In the genomic region with DNA sequence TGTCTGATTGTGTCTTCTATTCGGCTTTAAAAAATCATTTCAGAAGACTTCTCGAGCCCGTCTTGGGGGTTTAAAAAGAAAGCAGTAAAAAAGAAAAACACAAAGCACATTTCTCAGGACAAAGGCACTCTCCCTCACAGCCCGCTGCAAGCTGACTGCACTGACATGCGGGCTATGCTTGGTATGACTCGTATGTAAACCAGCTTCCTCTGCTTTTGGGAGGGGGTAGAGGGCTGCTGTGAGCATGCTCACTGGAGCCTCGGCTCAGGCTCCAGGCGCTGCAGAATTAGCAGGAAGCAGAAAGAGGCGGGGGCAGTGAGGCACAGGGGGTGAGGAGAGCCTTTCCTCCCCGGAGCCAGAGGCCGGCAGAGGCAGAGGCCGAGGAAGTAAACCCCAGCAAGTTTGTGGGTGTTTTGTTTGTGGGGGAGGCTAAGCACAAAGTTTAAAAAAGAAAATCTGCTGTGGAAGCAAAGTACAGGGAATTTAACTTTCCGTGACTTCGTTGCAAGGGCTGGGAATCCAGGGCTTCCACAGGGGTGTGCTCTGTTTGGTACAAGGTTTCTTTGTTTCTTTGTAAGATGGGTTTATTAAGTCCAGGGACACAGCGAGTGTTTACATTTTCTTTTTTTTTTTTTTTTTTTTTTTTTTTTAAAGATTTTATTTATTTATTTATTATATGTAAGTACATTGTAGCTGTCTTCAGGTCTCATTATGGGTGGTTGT, we compare ENCODE assay signal across 8 mouse cellular contexts. TPM values are rescaled to one million over a fixed set of nuclear protein-coding genes. Genes with fewer than 3 reads are reported as not detected.
A peak's percentile ranks its signal among the peaks of the same experiment; 100 is the strongest.
DNase-seq lines count a peak whose midpoint lies in the region; ATAC-seq and TF ChIP-seq lines count a peak whose summit lies in the region.

No protein-coding gene starts in this region.

- no peaks in the 10 kb centered on the region for H3K27me3 ChIP-seq in forebrain, postnatal 0 days (ENCODE audit: insufficient read depth, low read length)
- H3K27me3 ChIP-seq in lung, embryonic 15.5 days = no peaks in the 10 kb centered on the region

- WGBS in bone marrow, adult 2 months = 2% methylated on average over 15 of the region's 15 CpGs
- 2% methylated on average over 15 of the region's 15 CpGs for WGBS in forebrain, postnatal 0 days
- under 1% methylated on average over 15 of the region's 15 CpGs for WGBS in lung, embryonic 15.5 days

- peak; percentile 93 for DNase-seq in CD4-positive helper T cell, adult 2 months (ENCODE audit: low read depth, low spot score)
- DNase-seq in forebrain, postnatal 0 days = peak; percentile 84
- DNase-seq in heart, postnatal 4 days = peak; percentile 90
- DNase-seq in layer of hippocampus, adult 8-10 months (ENCODE audit: low spot score in 2 of 2) = peak; percentile 66 to 72
- peak; percentile 83 for DNase-seq in testis, postnatal 10 days (ENCODE audit: low spot score)

- TF ChIP-seq CTCF in bone marrow, adult 2 months (IDR thresholded peaks at IDR 0.05; ENCODE audit: control insufficient read depth, insufficient read depth, low read length) = no peak
- TF ChIP-seq CTCF in forebrain, postnatal 0 days (IDR thresholded peaks at IDR 0.05; ENCODE audit: low read depth) = no peak

- H3K9me3 ChIP-seq in forebrain, postnatal 0 days (ENCODE audit: low read length) = 0 out of 2 replicates have a peak, but pooled peaks cover under 1% of the 10 kb centered on the region
- no peaks in the 10 kb centered on the region for H3K9me3 ChIP-seq in lung, embryonic 15.5 days

- peak overlapping the region; percentile 38 for H3K4me3 ChIP-seq in bone marrow, adult 2 months (replicated peaks; ENCODE audit: control insufficient read depth, low read depth, low read length)
- H3K4me3 ChIP-seq in forebrain, postnatal 0 days (ENCODE audit: low read depth, low read length) = peak overlapping the region; percentile 48
- H3K4me3 ChIP-seq in lung, embryonic 15.5 days = peak overlapping the region; percentile 58

- no peaks in the 10 kb centered on the region for H3K36me3 ChIP-seq in forebrain, postnatal 0 days (ENCODE audit: insufficient read depth)
- H3K36me3 ChIP-seq in lung, embryonic 15.5 days = no peaks in the 10 kb centered on the region

- H3K4me1 ChIP-seq in bone marrow, adult 2 months (ENCODE audit: control insufficient read depth, insufficient read depth, low read length) = peaks cover 13% of the 10 kb centered on the region
- H3K4me1 ChIP-seq in forebrain, postnatal 0 days (ENCODE audit: insufficient read depth) = peaks cover 29% of the 10 kb centered on the region
- H3K4me1 ChIP-seq in lung, embryonic 15.5 days = peaks cover 33% of the 10 kb centered on the region

- H3K9ac ChIP-seq in forebrain, postnatal 0 days = peak overlapping the region; percentile 45
- peak overlapping the region; percentile 71 for H3K9ac ChIP-seq in lung, embryonic 15.5 days

- H3K4me2 ChIP-seq in forebrain, postnatal 0 days (ENCODE audit: low read depth) = peak overlapping the region; percentile 60
- H3K4me2 ChIP-seq in lung, embryonic 15.5 days = peak overlapping the region; percentile 58

- peak overlapping the region; percentile 20 for H3K27ac ChIP-seq in bone marrow, adult 2 months (ENCODE audit: control insufficient read depth, insufficient read depth, low read depth, low read length, poor library complexity)
- H3K27ac ChIP-seq in forebrain, postnatal 0 days (ENCODE audit: low read depth, low read length) = peak overlapping the region; percentile 60
- H3K27ac ChIP-seq in lung, embryonic 15.5 days = peak overlapping the region; percentile 96

- peak; percentile 83 for TF ChIP-seq POLR2A in bone marrow, adult 2 months (IDR thresholded peaks at IDR 0.05; ENCODE audit: borderline replicate concordance, control insufficient read depth, low read depth, low read length)

- ATAC-seq in forebrain, postnatal 0 days = peak; percentile 95
- ATAC-seq in lung, embryonic 15.5 days (ENCODE audit: borderline replicate concordance, extremely low read depth, low FRiP score, low TSS enrichment) = peak; percentile 93
- peak; percentile 83 for ATAC-seq in neutrophil, adult 5-6 weeks (ENCODE audit: extremely low read depth, insufficient number of reproducible peaks, low FRiP score, poor library complexity, severe bottlenecking)

RNA-seq across cellular contexts. Expression of gene Vgll4, which starts 48.0 kb away (rescaled TPM):
- polyA plus RNA-seq in bone marrow, adult 2 months (2011; ENCODE audit: insufficient read depth, insufficient read length, low replicate concordance, missing spikeins) = 5.4 and 9.9 TPM in 2 replicates
- 59.2 and 72.0 TPM in 2 replicates for total RNA-seq in forebrain, postnatal 0 days (2014; rRNA removed)
- 51.8 and 58.0 TPM in 2 replicates for polyA plus RNA-seq in forebrain, postnatal 0 days (2015; fragmentation: Nextera tagmentation; extraction: Ambion mirVana)
- total RNA-seq in heart, postnatal 4 days (2021) = 10 to 100 TPM; 37.4 to 40.4 TPM
- total RNA-seq in layer of hippocampus, adult 8-10 months (2022) = 10 to 100 TPM; 48.9 to 53.4 (median 49.5) TPM
- 133 and 147 TPM in 2 replicates for polyA plus RNA-seq in lung, embryonic 15.5 days (2015; fragmentation: Nextera tagmentation; extraction: Ambion mirVana)
- total RNA-seq in neutrophil, adult 5-6 weeks (2017) = 73.7 and 82.9 TPM in 2 replicates

Comparison
In these comparisons a context has a peak if more than half of its experiments do, and no peak if none do; other contexts are left out.
1. Peak in every context shown above with its lines: DNase-seq, ATAC-seq, H3K4me3 ChIP-seq and H3K27ac ChIP-seq.
2. H3K27ac ChIP-seq: peak in every context shown above with its lines; median percentile 96 in lung, embryonic 15.5 days; 60 in forebrain, postnatal 0 days; 20 in bone marrow, adult 2 months.